Mouse (Mus musculus): ENCODE data around the gene Ikbkg.
"Not testable (repeated sequence)": the region's sequence is repeated elsewhere in the genome, so short reads cannot be mapped to it uniquely, and the experiment has no call there.

Ikbkg gene

DNA sequence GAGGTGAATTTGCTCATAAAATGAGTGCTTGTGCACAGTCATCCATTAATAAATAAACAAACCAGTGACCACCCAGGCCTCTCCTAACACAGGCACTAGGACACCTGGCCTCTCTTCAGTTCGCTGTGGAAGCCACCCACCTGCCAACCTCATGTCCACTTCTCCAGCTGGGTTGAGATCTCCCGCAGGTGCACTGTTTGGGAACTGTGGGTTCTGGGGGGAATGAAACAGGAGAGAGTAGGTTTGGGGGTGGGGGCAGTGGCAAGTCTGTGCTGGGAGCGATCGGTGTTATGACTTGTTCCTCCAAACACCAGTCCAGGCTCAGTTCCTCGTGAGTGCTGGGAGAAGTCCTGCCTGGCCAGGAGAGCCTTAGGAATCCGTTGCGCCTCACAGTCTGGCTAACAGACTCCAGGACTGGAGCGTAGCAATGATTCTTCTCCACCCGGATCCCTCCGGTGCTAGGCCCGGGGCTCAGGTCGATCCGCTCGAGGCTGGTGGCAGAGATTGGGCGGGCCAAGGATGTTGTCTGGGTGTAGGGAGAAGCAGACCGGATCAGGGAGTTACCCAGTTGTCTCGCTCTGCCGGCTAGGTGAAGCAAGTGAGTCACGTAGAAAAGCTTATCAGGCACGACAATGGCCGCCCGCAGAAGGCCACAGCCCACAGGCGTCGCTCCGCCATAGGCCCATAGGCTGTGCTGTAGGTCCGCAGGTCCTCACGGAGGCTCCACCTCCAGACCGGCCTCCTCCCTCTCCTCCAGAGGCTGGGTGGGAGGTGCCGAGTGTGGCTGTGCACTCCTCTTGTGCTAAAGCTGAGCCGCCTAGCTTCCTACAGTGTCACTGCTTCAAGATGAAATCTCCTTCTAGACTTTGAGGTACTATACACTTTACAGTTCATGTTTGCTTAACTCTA, at the start of gene Ikbkg, which contains the start of gene Fam3a:
Gene Ikbkg (plus strand): TSS at position 756 of the 909 bp plus-strand sequence.
Gene Fam3a (minus strand): TSS at position 738 of the 909 bp plus-strand sequence.
- DNase-seq (ENCODE audit: low spot score) = peak; percentile 91

- DNase-seq (ENCODE audit: low spot score) = peak; percentile 18
Observed at GRCm38 (mm10) chrX:74352645-74353466, 40.2 kb upstream of the Ikbkg start.

DNA sequence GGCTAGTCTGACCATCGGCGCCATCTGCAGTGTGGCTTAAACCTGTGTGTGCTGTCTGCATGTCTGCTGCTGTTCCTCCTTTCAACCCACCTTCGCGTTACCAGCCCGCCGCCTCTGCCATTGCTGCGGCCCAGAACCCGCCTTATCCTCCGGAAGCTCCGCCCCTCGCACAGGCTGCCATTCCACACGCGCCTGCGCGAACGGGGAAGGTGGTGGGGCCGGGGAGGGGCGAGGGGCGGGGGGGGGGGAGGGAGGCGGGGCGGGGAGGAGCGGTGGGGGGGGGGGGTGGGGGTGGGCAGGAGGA, 39.7 kb upstream of the Ikbkg start, which contains the start of gene Lage3:
Gene Lage3 (minus strand): TSS at position 152 of the 304 bp plus-strand sequence.
- peak; percentile 82 for DNase-seq (ENCODE audit: low spot score)

DNA sequence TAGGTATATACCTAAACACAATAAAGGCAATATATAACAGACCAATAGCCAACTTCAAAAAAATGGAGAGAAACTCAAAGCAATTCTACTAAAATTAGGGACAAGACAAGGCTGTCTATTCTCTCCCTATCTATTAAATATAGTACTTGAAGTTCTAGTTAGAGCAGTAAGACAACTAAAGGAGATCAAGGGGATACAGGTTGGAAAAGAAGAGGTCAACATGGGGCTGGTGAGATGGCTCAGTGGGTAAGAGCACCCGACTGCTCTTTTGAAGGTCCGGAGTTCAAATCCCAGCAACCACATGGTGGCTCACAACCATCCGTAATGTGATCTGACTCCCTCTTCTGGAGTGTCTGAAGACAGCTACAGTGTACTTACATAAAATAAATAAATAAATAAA, 36.0 kb upstream of the Ikbkg start:
- not testable (repeated sequence) for DNase-seq (ENCODE audit: low spot score)

- DNase-seq (ENCODE audit: low spot score) = no peak
Observed at GRCm38 (mm10) chrX:74359171-74359570, 33.9 kb upstream of the Ikbkg start.

DNA sequence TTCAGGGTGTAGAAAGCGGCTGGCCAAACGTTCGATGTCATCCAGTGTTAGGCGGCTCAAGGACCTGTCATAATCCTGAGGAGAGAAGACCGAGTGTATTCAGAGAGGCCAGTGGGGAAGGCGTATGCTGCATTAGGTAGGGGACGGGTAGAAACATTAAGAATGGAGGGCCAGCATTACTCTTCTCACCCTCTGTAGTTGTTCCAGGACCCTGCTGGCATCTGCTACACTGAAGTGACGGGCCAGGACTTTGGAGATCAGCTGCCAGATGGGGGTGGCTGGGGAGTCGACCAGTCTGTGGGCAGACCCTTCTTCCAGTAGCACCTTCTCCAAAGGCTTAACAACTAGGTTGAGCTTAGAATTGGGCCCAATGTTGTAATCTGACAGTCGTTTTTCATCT, 25.6 kb upstream of the Ikbkg start:
- no peak for DNase-seq (ENCODE audit: low spot score)

GRCm38 (mm10) chrX:74368209-74368909, 24.7 kb upstream of the Ikbkg start:
- peak; percentile 73 for DNase-seq (ENCODE audit: low spot score)

GRCm38 (mm10) chrX:74372888-74373549, 20.1 kb upstream of the Ikbkg start, which contains the start of the genes Ubl4a and Slc10a3:
Ubl4a (minus strand) TSS chrX:74373218.
Slc10a3 (minus strand) TSS chrX:74373349.
- DNase-seq (ENCODE audit: low spot score) = peak; percentile 91

DNA sequence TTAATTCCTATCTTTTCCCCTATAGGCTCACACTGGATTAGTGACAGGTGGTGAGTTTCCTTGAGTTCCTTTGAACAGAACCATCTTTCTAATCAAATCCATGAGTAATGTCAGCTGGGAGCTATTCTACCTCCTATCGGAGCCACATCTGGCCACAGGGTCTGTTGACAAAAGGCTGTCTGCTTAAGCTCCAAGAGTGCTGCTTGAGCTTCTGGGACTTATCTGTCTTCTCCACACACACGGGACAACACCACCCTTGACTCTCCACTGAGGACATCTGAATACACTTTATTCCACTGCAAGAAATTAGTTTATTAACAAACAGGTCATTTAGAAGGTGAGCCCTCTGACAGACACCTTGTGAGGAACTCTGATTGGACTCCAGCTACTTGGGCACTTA, 8.6 kb upstream of the Ikbkg start:
- no peak for DNase-seq (ENCODE audit: low spot score)

- DNase-seq (ENCODE audit: low spot score) = no peak
Observed at GRCm38 (mm10) chrX:74388153-74388552, 4.9 kb upstream of the Ikbkg start.

- no peak for DNase-seq (ENCODE audit: low spot score)
Observed at GRCm38 (mm10) chrX:74400136-74400535, 7.0 kb downstream of the Ikbkg start.

GRCm38 (mm10) chrX:74408340-74408739, 15.2 kb downstream of the Ikbkg start:
- DNase-seq (ENCODE audit: low spot score) = no peak

- peak; percentile 81 for DNase-seq (ENCODE audit: low spot score)
Observed at GRCm38 (mm10) chrX:74413377-74413776, 20.3 kb downstream of the Ikbkg start.

GRCm38 (mm10) chrX:74424443-74424842, 31.4 kb downstream of the Ikbkg start:
- DNase-seq (ENCODE audit: low spot score) = no peak

GRCm38 (mm10) chrX:74425195-74425594, 32.1 kb downstream of the Ikbkg start:
- peak; percentile 87 for DNase-seq (ENCODE audit: low spot score)

DNA sequence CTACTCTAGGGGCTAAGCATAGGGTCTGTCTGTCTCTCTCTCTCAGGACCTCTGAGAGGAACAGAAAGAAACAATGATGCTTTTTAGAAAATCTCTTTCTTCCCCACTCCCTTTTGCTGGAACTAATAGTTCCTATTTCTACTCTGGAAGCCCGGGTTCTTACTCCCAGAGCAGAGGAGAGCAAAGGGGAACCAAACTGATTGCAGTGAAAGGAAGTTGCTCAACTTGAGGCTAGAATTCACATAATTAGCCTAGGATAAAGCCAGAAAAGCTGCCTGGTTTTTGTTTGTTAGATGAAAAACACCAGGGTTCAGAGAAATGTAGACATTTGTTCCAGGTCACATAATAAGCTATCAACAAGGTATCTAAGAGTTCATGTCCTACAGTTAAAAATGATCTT, 33.2 kb downstream of the Ikbkg start:
- no peak for DNase-seq (ENCODE audit: low spot score)

DNA sequence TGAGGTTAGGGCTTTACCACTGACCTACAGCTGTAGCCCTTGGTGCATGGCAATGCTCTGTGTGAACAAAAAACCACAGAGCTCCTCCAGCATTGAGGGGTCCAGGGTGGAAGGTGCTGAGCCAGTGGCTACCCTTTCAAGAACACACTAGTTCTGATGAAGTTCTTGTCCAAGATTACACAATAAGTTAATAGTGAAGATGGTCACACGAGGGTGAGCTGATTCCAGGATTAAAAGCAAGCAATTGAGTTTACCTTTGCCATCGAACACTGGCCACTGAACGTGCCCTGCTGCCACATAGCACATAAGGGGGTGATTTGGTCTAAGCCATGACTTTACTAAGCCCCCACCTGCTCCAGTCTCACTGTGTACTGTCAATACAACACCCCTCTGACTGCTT, 34.0 kb downstream of the Ikbkg start:
- DNase-seq (ENCODE audit: low spot score) = no peak

DNA sequence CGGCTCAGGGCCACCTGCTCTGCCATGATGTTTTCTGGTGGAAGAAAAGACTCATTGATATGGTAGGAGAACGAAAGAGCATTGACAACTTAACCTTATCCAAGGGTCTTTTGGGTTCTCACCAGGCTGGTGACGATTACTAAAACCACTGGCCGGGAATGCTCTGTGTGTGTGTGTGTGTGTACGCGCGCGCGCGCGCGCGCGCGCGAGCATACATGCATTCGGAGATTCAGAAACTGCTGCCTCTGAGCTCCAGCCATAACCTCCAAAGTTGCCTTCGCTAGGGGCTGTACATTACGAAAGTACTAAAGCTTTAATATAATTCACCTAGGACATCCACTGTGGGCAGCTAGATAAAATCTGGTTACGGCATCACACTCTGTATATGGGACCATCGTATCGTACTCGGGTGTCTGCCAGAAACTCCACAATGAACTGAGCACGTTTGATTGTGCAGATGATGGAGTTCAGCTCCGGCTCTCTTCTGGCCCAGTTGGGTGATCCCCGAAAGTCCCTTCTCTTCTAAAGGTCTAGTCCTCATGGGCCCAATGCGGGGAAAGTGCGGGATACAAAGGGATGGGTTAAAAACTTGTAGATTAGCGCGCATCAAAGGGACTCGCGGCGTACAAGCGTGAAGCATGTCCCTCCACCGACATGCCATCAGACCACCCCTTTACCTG, 35.2 kb downstream of the Ikbkg start:
- no peak for DNase-seq (ENCODE audit: low spot score)

GRCm38 (mm10) chrX:74428826-74429276, 35.8 kb downstream of the Ikbkg start, which contains the start of gene G6pdx:
G6pdx (minus strand) TSS chrX:74429194.
- DNase-seq (ENCODE audit: low spot score) = peak; percentile 91

- DNase-seq (ENCODE audit: low spot score) = peak; percentile 79
Observed at GRCm38 (mm10) chrX:74429290-74429821, 36.3 kb downstream of the Ikbkg start.
